Mouse (Mus musculus) gastrocnemius, postnatal 10 days (tissue): ENCODE measurements around the gene Pgpep1. TPM values are rescaled to one million over a fixed set of nuclear protein-coding genes. Genes with fewer than 3 reads are reported as not detected.

Experiments
- DNase-seq: peaks from one replicate; pipeline ENCODE4 v3.0.0; 2021; ENCODE audit warnings: mixed read lengths
- total RNA-seq, 2 experiments: library from RNA; stranded (reverse); gene quantifications; 2 replicates each; pipeline ENCODE4 v1.2.3; 2021

Pgpep1 gene
- total RNA-seq, 2 experiments from 2014 or later: 22.5 to 23.4 TPM

DNA sequence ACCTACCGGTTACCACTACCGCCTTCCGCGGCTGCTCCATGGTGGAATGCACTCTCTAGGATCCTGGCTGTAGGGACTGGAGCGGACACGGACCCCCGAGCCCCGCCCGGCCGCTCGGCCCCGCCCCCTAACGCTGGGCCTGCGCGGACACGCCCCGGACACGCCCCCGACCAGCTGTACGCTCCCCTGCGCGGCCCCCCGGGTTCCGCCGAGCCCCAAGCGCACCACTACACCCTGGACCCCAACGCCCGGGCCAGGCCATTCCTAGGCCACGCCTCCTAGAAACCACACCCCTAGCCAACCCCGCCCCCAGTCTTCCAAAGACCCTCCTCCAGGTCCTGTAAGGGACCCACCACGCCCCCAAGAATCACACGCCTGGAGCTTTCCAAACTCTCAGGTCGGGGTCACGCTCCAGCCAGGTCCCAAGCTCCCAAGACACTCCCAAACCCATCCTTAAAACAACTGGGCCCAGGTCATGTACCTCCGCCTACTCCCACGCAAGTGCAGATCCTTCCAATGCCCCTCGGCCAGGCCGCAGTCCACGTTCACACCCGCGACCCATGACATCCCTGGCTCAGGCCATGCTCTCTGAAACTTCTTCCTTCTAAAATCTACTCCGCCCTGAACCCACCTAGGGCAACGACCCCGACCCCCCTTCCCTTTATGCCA lies 450 bp downstream of the Pgpep1 start:
- peak; percentile 91 for DNase-seq

DNA sequence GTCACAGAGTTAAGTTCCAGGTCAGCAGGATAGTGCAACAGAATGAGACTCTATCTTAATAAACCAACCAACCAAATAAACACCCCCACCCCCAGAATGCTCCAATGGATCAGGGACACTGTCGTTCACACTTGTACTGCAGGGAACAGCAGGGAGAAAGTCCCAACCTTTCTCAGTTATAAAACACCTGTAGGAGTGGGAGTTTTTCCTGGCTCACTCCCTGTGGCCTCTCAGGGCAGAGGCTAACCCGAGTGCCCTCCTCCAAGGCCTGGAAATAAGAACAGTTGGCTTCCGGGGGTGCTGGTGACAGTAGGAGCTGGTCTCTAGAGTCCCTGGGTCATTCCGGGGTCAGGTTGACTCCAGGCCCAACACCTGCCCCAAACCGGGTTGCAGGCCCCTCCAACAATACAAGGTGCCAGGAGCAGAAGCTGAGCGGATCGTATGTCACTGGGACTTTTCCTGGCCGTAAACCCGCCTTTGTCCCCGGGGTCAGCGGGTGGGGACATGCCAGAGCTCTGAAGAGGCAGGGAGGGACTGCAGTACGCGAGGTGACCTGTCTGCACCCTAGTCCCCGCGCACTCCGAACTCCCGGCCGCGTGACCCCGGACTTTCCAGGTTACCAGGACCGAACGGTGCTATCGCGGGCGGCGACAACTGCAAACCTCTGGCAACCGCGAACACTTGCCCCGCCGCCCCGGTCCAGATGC lies 1.1 kb downstream of the Pgpep1 start:
- DNase-seq: no peak

DNA sequence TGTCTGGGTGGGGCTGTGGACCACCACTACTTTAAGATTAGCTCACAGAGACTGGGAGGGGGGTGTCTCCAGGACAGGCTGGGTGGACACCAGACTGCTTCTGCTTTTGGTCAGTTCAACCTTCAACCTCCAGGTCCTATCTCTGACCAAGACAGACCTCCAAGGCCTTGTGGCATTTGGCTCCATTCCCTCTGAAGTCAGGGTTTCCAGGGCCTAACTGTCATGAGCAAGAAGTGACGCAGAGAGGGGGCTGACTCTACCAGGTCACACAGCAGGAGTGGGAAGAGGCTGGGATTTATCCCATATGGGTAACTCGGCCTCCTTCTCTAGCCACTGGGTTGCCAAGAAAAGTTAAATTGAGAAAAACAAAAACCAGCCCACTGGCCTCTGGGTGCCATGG lies 2.4 kb downstream of the Pgpep1 start:
- no peak for DNase-seq

DNA sequence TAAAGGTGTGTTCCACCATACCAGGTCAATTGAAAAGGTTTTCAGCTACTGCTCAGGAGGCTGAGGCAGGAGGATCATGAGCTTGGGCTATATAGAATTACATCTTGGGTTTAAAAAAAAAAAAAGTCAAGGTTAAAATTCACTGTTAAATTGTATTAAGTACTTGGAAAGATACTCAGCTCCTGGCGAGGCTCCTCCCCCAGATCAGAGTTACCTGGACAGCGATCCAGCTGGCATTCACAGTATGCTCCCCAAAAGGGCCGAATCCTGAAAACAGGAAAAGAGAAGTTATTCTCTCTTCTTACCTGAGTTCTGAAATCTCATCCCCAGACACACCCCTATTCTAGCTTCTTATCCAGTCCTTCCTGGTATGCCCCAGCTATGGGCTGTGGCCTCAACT lies 3.0 kb downstream of the Pgpep1 start:
- DNase-seq: no peak

DNA sequence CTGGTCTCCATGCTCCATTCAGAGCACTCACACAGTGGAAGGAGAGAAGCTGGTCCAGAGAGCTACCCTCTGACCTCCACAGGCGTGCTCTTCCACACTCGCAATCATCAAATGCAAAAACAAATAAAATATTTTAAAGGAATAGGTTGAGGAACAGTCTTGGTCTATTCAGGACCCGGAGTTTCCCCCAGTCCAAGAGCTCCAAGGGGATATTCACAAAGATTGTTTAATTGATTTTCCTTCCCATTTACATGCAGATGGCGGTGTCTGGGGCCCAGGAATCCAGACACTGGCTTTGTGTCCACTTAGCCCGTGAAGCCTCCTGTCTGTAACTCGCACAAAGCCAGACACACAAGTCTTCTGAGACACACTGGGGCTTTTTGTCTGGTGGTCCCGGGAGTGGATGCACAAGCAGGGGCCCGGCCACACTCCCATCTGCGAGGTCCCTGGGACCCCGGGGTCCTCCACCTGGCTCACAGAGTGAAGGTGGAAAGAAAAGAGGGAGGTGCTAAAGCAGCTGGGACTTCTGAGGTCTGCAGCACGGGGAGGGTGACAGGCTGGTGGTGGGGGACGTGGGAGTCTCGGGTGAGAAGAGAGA lies 3.9 kb downstream of the Pgpep1 start:
- no peak for DNase-seq

DNA sequence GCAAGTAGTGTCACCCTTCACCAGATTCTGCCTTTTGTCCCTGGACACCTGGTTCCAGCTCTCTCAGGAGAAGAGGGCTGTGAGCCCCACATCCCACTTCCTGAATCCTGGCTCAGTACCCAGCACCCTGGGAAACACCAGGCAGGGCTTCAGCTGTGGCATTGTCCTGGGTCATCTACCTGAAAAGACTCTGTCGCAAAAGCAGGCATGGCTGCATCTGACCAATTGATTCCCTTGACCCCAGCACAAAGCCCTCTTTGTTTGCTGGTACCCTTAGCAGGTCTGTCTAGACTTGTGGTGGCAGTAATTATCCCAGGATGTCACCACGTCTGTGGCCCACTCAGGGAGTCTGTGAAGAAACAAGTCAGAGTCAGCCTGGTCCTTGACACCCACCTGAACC lies 4.7 kb downstream of the Pgpep1 start:
- DNase-seq: no peak

DNA sequence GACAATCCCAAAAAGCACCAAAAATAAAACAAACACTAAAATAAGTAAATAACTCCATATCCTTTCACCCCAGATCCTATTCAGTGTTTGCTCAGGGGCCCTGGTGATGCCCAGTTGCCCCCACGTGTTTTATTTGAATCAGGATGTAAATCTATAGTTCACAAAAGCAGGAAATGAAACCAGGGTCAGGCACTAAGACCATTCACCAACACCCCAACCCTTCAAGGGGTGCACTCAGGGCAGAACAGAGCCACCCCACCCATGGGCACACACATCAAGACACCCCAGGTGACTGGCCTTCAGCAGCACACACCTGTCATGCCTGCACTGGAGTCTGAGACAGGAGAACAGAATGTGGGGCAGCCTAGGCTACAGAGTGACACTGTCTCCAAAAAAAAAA lies 6.1 kb downstream of the Pgpep1 start:
- DNase-seq: no peak

DNA sequence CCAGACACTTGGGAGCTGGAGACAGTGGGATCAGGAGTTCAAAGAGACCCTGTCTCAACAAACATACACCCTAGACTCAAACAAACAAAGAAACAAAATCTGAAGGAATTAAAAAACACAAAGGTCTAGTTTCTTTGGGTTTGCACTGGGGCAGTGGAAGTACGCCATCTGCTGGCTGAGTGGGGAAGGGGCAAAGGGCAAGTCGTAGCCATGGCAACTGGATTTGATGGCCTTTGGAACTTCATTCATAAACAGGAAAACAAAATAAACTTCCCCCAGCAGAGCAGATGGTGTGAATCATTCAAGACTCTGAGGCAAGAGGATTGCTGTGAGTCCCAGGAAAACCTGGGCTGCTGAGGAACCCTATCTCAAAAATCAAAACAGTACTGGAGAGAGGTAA lies 7.0 kb downstream of the Pgpep1 start:
- peak; percentile 54 for DNase-seq

DNA sequence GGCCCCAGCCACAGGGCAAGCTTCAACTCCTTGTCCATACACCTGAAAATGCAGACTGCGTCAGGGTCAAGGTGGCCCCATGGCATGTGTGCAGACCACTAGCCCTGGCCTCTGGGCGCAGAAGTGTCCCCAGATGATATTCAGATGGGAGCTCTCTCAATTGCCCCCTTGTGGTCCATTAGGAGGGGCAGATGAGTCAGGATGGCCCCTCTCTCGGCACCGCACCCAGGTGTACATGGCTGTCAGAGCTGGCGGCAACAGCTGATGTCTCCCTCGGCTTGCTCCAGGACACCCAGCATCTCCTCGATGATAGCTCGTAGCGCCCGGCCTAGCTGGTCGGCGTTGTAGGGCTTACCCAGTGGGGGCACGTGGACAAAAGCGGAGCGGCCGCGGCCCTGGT lies 9.8 kb downstream of the Pgpep1 start:
- no peak for DNase-seq

DNA sequence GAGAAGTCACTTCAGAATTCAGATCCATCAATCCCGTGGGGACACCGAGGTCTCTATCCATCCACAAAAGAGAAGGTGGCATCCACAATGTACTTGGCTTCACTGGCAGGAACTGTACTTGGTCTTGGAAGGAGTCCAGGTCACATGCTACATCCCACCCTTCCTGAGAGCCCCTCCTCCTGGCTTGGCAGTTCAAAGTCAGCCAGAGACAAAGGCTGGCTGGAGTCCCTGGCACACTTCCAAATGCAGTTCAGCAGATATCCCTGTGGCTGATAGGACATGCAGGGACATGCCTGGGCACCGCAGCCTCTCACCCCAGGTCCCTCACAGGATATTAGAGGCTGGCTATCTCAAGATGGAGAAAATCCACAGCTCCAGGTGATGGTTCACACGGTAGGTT lies 10.9 kb downstream of the Pgpep1 start:
- peak; percentile 67 for DNase-seq

DNA sequence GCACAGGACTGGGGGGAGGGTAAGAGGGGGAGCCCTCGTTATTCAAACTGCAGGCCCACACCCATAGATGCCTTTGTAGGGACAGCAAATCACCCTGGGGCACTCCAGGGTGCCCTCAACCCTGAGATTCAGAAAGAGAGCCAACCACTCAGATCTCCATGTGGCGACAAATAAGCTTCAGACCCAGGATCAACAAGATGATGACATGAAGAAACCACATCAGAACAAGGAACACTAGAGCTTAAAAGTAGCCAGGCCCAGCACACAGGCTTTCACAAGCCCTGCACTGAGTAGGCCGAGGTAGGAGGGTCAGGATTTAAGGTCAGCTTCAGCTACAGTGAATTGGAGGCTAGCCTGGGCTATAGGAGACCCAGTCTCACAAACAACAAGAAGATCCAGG lies 11.3 kb downstream of the Pgpep1 start:
- DNase-seq: no peak

DNA sequence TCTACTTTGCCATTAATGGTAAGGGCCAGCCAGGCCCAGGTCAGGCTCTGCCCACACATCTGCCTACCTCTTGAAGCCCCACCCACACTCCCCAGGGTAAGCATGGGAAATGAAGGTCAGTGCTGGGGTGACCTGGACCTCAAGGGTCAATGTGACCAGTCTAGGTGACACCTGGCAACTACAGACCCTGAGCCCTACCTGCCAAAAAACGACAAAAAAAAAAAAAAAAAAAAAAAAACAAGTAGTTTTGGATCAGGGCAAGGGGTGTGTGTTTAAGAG lies 12.1 kb downstream of the Pgpep1 start:
- DNase-seq: no peak

DNA sequence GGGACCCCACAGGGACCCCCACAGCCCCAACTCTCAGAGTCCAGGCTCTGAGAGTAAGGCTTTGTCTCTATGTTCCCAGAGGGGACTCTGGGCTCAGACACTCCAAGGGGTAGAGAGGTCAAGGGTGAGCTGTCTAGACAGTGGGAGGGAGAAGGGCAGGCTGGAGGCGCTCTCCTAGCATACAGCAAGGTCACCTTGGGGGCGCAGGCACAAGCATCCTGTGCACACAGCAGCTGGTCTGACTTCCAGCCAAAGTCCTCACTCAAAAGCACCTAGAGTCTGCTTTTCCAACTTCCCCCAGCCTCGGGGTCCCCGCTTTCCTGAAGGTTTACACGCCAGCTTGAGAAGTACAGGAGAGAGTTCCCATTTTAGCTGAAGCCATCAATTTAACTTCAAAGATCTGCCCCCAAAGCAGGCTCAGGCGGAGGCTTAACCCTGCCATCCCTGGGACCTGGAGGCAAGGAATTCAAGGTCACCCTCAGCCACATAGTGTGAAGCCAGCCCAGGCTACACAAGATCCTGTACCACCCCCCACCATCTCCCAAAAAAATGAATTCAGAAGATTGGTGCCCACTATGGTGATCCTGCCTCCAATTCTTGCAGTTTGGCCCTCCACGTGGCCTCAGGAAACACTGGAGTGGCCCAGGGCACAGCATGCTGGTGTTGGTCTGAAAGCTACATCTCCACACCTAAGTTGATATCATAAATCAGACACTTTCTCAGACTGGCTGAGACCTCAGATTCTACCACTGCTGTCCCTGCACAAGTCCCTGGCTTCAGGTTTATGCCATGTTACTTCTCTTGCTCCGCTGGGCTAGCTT lies 12.6 kb downstream of the Pgpep1 start:
- no peak for DNase-seq

DNA sequence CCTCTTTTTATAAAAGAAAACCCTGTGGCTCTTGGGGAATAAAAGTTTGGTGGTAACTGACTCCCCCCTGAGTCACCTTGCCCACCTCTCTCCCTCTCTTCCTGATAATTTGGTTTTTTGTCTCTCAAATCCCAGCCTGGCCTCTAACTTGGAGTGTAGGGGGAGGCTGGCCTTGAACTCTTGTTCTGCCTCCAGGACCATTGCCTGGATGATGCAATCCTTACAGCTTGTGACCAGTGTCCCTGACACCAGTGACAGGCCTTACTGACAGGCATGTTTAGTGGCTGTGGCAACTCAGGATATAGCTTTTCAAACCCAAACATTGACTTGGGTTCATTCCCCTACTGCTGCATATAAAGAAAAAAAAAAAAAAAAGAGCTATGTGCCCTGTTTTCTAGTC lies 13.4 kb downstream of the Pgpep1 start:
- DNase-seq: no peak

DNA sequence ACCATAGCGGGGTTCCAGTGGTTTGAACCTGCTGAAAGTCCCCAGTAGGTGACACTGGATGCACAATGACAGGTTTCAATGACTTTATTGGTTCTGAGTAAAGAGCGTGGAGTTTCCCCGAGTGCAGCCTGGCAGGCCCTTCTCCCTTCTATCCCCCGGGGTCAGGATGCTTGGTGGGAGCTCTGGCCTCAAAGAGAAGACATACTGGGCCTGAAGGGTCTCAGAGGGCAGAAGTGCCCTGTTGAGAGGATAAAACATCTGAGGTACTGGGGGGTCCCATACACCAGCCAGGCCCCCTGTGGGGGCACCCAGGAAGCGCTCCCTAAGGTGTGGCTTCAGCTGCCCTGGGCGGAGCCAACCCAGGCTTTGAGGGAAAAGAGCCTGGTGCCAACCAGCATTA lies 13.8 kb downstream of the Pgpep1 start:
- no peak for DNase-seq

DNA sequence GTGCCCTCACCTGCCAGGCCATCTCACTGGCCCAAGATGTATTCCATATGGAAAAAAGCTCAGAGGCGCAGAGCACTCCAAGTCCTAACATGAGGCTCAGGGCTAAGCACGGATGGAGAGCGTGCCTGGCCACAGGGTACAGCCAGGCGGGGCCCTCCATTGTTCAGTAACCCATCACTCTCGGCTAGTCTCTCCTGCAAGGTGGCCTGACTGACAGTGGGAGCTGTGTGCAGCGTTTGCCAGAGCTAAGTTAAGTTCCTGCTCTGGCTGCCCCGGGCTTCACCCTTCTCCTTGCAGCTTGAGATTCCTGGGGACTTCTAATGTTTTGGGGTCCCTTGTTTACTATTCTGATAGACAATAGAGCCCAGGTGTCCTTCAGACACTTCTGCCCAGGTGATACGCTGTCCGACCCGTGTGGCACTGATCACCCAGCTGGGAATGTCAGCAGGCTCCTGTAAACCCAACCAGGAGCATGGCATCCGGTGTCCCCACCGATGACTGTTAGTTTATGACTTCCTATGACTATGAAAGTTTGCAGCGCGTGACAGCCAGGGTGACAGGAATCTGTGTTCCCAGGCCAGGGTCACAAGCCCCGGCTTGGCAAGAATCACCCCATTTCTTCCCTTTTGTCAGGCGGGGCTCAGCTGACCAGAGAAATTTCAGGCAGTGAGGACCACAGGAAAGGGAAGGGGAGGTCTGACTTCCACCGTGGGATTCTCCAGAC lies 14.5 kb downstream of the Pgpep1 start:
- no peak for DNase-seq

DNA sequence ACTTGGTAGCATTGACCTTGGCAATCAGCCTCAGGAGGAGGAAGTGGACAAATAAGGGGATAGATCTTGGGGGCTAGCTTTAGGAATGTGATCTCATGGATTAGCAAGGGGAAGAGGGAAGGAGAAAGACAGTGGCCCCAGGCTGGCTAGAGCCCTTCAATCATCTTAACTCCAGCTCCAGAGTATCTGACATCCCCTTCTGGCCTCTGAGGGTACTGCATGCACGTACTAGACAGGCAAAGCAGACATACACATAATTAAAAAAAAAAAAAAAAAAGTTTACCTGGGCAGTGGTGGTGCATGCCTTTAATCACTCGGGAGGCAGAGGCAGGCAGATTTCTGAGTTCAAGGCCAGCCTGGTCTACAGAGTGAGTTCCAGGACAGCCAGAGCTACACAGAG lies 16.1 kb downstream of the Pgpep1 start:
- DNase-seq: no peak

DNA sequence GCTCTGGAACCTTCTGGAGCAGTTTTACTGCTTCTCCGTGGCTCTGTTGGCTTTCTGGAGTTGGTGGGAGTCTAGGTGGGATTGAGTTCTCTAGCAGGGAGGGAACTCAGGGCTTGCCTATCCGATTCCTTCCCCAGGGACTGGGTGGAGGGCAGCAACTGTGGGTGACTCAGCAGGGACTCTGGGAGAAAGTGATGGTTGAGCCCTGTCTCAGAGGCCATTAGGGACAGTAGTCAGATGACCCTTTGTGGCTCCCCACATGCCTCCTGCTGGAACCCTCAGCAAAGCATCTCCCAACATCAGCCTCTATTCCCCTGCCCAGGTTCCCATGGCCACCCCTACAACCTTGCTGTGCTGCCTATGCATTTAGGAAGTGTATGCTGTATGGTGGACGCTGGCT lies 17.2 kb downstream of the Pgpep1 start:
- no peak for DNase-seq

DNA sequence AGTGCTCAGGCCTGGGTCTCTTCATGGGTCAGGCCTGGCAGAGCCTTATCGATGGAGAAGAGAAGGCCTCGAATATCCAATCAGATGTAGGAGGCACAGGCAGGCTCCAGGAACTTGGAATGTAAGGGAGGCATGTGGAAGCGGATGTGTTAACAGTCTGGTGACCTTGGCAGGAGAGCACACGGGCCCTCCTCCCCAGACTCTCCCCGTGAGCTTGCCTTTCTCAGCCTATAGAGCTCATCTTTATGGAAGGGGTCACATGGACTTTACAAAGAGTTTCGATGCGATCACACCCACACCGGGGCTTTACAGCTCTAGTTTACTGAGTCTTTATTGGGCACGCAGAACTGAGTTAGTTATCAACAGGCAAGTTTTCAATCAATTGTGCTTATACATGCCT lies 21.4 kb downstream of the Pgpep1 start:
- DNase-seq: no peak

DNA sequence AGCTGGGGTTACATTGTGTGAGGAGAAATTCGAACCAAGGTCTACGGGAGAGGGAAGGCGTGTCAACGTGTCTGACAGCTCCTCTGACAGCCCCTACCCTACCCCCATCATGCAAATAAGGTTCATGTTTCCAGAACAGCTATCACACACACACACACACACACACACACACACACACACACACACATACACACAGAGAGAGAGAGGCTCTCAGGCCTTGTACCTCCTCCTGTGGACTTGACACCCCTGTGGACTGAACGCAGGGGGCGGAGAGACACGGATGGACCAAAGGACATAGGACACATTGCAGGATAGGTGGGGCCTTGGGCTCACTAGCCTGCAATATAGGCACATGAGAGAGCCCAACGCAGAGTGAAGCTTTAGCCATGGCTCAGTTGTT lies 23.4 kb downstream of the Pgpep1 start:
- no peak for DNase-seq

DNA sequence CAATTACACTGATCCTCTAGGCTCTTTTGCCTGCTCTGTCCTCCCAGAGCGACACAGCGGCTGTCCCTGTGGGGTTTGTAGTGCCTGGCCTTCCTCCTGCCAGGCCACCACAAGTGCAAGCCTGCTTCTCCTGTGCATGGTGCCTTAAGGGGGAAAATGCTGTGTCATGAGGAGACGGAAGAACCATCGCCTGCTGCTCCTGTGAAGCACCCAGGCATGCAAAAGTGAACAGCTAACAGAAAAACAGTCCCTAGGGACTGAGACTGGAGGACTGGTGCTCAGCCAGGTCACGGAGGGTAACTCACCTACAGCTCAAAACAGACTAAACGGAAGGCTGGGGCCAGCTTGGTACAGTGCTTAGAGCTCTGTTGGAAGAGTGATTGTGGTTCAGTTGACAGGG lies 24.7 kb downstream of the Pgpep1 start:
- DNase-seq: no peak

DNA sequence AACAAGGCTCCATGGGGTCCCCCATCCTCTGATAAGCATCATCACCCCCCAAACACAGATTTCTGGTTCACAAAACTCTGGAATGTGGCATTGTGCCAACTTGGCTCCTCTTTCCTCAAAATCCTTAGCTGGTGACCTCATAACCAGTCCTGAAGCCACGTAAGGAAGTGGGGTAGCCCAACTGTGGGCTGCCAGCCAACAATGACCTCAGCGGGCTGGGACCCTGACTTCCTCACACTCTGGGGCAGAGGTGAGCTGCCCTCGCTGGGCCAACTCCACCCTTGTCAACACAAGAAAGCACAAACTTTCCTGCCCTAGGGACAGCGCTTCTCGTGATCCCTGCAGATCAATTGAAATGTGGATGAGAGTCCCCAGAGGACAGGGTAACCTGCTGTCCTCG lies 26.1 kb downstream of the Pgpep1 start:
- peak; percentile 68 for DNase-seq
